Mouse (Mus musculus) thymus, adult 2 months (tissue): ENCODE results near the gene Srgap3. TPM values are rescaled to one million over a fixed set of nuclear protein-coding genes. Genes with fewer than 3 reads are reported as not detected.

ENCODE experiments used
- DNase-seq: peaks from one replicate; pipeline ENCODE4 v3.0.0; 2021
- H3K27ac ChIP-seq: fragments of 200-500 bp; 2 replicates; pipeline ENCODE4 v1.5.1; 2012; ENCODE audit warnings: low read length, control low read depth; ENCODE audit not compliant: control insufficient read depth, insufficient read depth
- H3K27me3 ChIP-seq: fragments of 200-500 bp; 2 replicates; pipeline ENCODE4 v1.6.1; 2012; ENCODE audit warnings: mild to moderate bottlenecking, low read length, moderate library complexity, mixed read lengths; ENCODE audit not compliant: control insufficient read depth, insufficient read depth
- H3K36me3 ChIP-seq: fragments of 200-500 bp; 2 replicates; pipeline ENCODE4 v1.6.1; 2012; ENCODE audit warnings: mild to moderate bottlenecking, low read length, moderate library complexity; ENCODE audit not compliant: control insufficient read depth, insufficient read depth
- H3K4me1 ChIP-seq: fragments of 200-500 bp; replicated peaks from 2 replicates; pipeline ENCODE4 v1.6.1; 2012; ENCODE audit warnings: low read length; ENCODE audit not compliant: control insufficient read depth, insufficient read depth
- H3K4me3 ChIP-seq: fragments of 200-500 bp; 2 replicates; pipeline ENCODE4 v1.5.1; 2012; ENCODE audit warnings: mild to moderate bottlenecking, low read length, control low read depth, moderate library complexity; ENCODE audit not compliant: control insufficient read depth, insufficient read depth
- CTCF ChIP-seq: fragments of 200-500 bp; IDR thresholded peaks from 2 replicates; pipeline ENCODE4 v1.5.1; 2012; ENCODE audit warnings: mild to moderate bottlenecking, control low read depth, low read length, moderate library complexity, borderline replicate concordance; ENCODE audit not compliant: control insufficient read depth, poor library complexity, insufficient read depth; ENCODE audit errors: extremely low read depth
- POLR2A ChIP-seq: fragments of 200-500 bp; IDR thresholded peaks from 2 replicates; pipeline ENCODE4 v1.6.1; 2012; ENCODE audit warnings: mild to moderate bottlenecking, low read length, control low read depth, moderate library complexity; ENCODE audit not compliant: control insufficient read depth, poor library complexity, insufficient read depth; ENCODE audit errors: extremely low read depth
- WGBS: fragments of 180-500 bp; shearing (Covaris S2); methylation state at CpG from one replicate; pipeline ENCODE4 v1.1.7; 2018; 5-methylcytosine and 5-hydroxymethylcytosine counted together
- polyA plus RNA-seq: library from polyadenylated mRNA; depleted of rRNA; stranded (reverse); fragments of >200 nt; gene quantifications from 2 replicates; pipeline ENCODE4 v1.2.3, GENCODE M21; 2012

Gene Srgap3
- polyA plus RNA-seq, 1 experiment = 3.8 TPM

GRCm38 (mm10) chr6:112836712-112837111, 110.4 kb downstream of the Srgap3 start:
- TF ChIP-seq POLR2A (no peak), CTCF (no peak)
- DNase-seq = no peak
- no peak overlapping the region for H3K4me3 ChIP-seq
- H3K4me1 ChIP-seq = no peaks in the 10 kb centered on the region
- no peak overlapping the region for H3K27ac ChIP-seq
- no peaks in the 10 kb centered on the region for H3K27me3 ChIP-seq
- H3K36me3 ChIP-seq = no peaks in the 10 kb centered on the region
- 89% methylated on average over 4 of the region's 4 CpGs for WGBS

GRCm38 (mm10) chr6:112835413-112835812, 111.7 kb downstream of the Srgap3 start:
- WGBS = 44% methylated on average over 4 of the region's 4 CpGs
- Histone ChIP-seq H3K36me3 (no peaks in the 10 kb centered on the region), H3K4me3 (no peak overlapping the region), H3K27ac (no peak overlapping the region), H3K4me1 (no peaks in the 10 kb centered on the region), H3K27me3 (no peaks in the 10 kb centered on the region)
- DNase-seq = no peak
- no peak for TF ChIP-seq POLR2A

GRCm38 (mm10) chr6:112834430-112834829, 112.6 kb downstream of the Srgap3 start:
- 96% methylated on average over 5 of the region's 5 CpGs for WGBS
- TF ChIP-seq POLR2A = no peak
- no peak for TF ChIP-seq CTCF

GRCm38 (mm10) chr6:112833763-112834162, 113.3 kb downstream of the Srgap3 start:
- H3K27me3 ChIP-seq = no peaks in the 10 kb centered on the region
- WGBS = 54% methylated on average over 6 of the region's 6 CpGs
- no peak for DNase-seq
- no peak overlapping the region for H3K27ac ChIP-seq
- H3K36me3 ChIP-seq = no peaks in the 10 kb centered on the region
- H3K4me1 ChIP-seq = no peaks in the 10 kb centered on the region
- H3K4me3 ChIP-seq = no peak overlapping the region
- TF ChIP-seq CTCF (no peak), POLR2A (no peak)

More at GRCm38 (mm10) chr6:112834430-112834829, 112.6 kb downstream of the Srgap3 start:
- H3K36me3 ChIP-seq = no peaks in the 10 kb centered on the region
- no peak overlapping the region for H3K4me3 ChIP-seq
- H3K27me3 ChIP-seq = no peaks in the 10 kb centered on the region
- no peak for DNase-seq
- no peak overlapping the region for H3K27ac ChIP-seq
- no peaks in the 10 kb centered on the region for H3K4me1 ChIP-seq

GRCm38 (mm10) chr6:112829196-112829595, 117.9 kb downstream of the Srgap3 start:
- Histone ChIP-seq H3K4me1 (no peaks in the 10 kb centered on the region), H3K27me3 (no peaks in the 10 kb centered on the region), H3K4me3 (no peak overlapping the region), H3K36me3 (no peaks in the 10 kb centered on the region), H3K27ac (no peak overlapping the region)
- WGBS = 92% methylated on average over 12 of the region's 12 CpGs
- TF ChIP-seq CTCF (no peak), POLR2A (no peak)
- no peak for DNase-seq

- Histone ChIP-seq H3K4me1 (no peaks in the 10 kb centered on the region), H3K36me3 (no peaks in the 10 kb centered on the region), H3K4me3 (no peak overlapping the region), H3K27ac (no peak overlapping the region), H3K27me3 (no peaks in the 10 kb centered on the region)
- no peak for DNase-seq
- TF ChIP-seq CTCF (no peak), POLR2A (no peak)
- 94% methylated on average over 5 of the region's 5 CpGs for WGBS
These were observed 118.6 kb downstream of the Srgap3 start for GRCm38 (mm10) chr6:112828420-112828819.

GRCm38 (mm10) chr6:112825657-112826056, 121.4 kb downstream of the Srgap3 start:
- no peak for TF ChIP-seq POLR2A
- no peak for TF ChIP-seq CTCF
- 98% methylated on average over 6 of the region's 6 CpGs for whole genome bisulfite sequencing
- Histone ChIP-seq H3K27me3 (no peaks in the 10 kb centered on the region), H3K4me3 (no peak overlapping the region), H3K27ac (no peak overlapping the region), H3K36me3 (no peaks in the 10 kb centered on the region), H3K4me1 (no peaks in the 10 kb centered on the region)
- no peak for DNase-seq
